In the genomic region with DNA sequence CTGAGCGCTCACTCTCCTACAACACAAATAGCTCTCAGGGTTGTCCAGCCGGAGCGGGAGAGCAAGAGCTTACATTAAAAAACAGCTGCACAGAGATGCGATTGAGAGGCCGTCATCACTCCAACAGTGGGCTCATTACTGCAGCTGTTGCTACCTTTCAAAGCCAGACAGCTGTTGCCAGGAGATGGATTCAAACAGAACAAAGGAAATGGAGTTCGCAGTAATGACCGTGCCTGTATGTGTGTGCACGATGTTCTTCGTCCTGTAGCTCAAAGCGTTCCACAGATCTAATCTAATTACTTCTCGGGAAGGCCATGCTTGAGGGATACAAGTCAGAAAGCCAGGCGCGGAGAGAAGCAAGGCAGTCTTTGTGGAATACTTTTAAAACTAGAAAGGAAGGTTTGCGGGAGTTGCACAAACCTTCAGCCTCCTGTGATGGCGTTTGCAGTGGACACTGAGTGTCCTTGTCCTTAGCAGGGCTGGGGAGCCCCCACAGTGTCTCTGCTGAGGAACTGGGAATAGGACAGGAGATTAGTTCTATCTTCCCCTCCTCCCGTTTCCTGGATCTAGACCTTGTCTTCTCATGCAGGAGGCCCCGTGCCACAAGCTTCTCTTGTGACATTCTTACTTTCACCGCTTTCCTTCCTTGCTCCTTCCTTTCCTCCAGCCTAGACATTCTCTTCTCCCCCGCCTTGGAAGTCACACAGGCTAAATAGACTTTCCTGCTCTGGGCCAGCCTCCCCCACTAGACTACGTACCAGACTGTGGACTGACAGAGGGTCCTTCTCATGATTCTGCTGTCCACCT, we compare ENCODE assay signal across 9 mouse cellular contexts. TPM values are rescaled to one million over a fixed set of nuclear protein-coding genes. Genes with fewer than 3 reads are reported as not detected.
A peak's percentile ranks its signal among the peaks of the same experiment; 100 is the strongest.
DNase-seq lines count a peak whose midpoint lies in the region; ATAC-seq and TF ChIP-seq lines count a peak whose summit lies in the region.
"Had no signal": no experiment of that assay in that cellular context is flagged by ENCODE, and none has a peak within 500 bp of the region (broad histone marks: within the 10 kb centered on the region; RNA-seq: fewer than 3 reads in every experiment).

No protein-coding gene starts in this region.

- ATAC-seq in lung, embryonic 14.5 days (ENCODE audit: insufficient read depth): peak; percentile 76
- peak; percentile 81 for ATAC-seq in hindbrain, embryonic 16.5 days
- no peak for ATAC-seq in granulocyte monocyte progenitor cell, adult 5-6 weeks (replicated peaks; ENCODE audit: poor library complexity, severe bottlenecking)

- TF ChIP-seq CTCF in lung, embryonic 14.5 days (IDR thresholded peaks at IDR 0.05; ENCODE audit: low read depth): no peak

- no peak overlapping the region for H3K9ac ChIP-seq in lung, embryonic 14.5 days
- H3K9ac ChIP-seq in hindbrain, embryonic 16.5 days (ENCODE audit: low read depth, low read length): no peak overlapping the region

- 44% methylated on average over 20 of the region's 20 CpGs for WGBS in lung, embryonic 14.5 days
- WGBS in hindbrain, embryonic 16.5 days: 45% methylated on average over 20 of the region's 20 CpGs

- 0 out of 2 replicates have a peak overlapping the region, but pooled peaks have one; percentile 21 for H3K4me2 ChIP-seq in lung, embryonic 14.5 days
- H3K4me2 ChIP-seq in hindbrain, embryonic 16.5 days (ENCODE audit: low read length): no peak overlapping the region

- peaks cover 6% of the 10 kb centered on the region; the same call in 1 of the 2 replicates for H3K4me1 ChIP-seq in lung, embryonic 14.5 days (ENCODE audit: insufficient read depth)
- no peaks in the 10 kb centered on the region for H3K4me1 ChIP-seq in hindbrain, embryonic 16.5 days (ENCODE audit: control insufficient read depth, insufficient read depth, low read depth, low read length)

- peak; percentile 66 for DNase-seq in lung, embryonic 14.5 days
- no peak for DNase-seq in lung, postnatal 14 days
- DNase-seq in gastrocnemius, postnatal 10 days: peak; percentile 23
- peak; percentile 48 for DNase-seq in skeletal muscle tissue, adult 2 months (ENCODE audit: low read depth, low spot score)
- DNase-seq in urinary bladder, postnatal 25 days (ENCODE audit: low spot score): no peak
- no peak for DNase-seq in adrenal gland, adult 2 months

- peak overlapping the region; percentile 48; the same call in 1 of the 2 replicates for H3K27ac ChIP-seq in lung, embryonic 14.5 days (ENCODE audit: low read depth)
- no peak overlapping the region for H3K27ac ChIP-seq in hindbrain, embryonic 16.5 days (ENCODE audit: low read depth, low read length)

- H3K27me3 ChIP-seq in lung, embryonic 14.5 days (ENCODE audit: insufficient read depth, low read length): no peaks in the 10 kb centered on the region
- H3K27me3 ChIP-seq in hindbrain, embryonic 16.5 days (replicated peaks; ENCODE audit: control insufficient read depth, insufficient read depth, low read length): no peaks in the 10 kb centered on the region

- H3K9me3 ChIP-seq in lung, embryonic 14.5 days (ENCODE audit: low read depth, low read length): no peaks in the 10 kb centered on the region
- H3K9me3 ChIP-seq in hindbrain, embryonic 16.5 days (ENCODE audit: control insufficient read depth, low read length): no peaks in the 10 kb centered on the region

- no peaks in the 10 kb centered on the region for H3K36me3 ChIP-seq in lung, embryonic 14.5 days (ENCODE audit: insufficient read depth)
- no peaks in the 10 kb centered on the region for H3K36me3 ChIP-seq in hindbrain, embryonic 16.5 days (ENCODE audit: control insufficient read depth, insufficient read depth, low read length)

- no peak overlapping the region for H3K4me3 ChIP-seq in lung, embryonic 14.5 days (ENCODE audit: low read depth, low read length)
- H3K4me3 ChIP-seq in hindbrain, embryonic 16.5 days (ENCODE audit: low read length): no peak overlapping the region
- H3K4me3 ChIP-seq: erythroblast, embryonic 14.5 days had no signal

RNA-seq across cellular contexts. Expression of a gene that starts 13.0 kb away (rescaled TPM):
- not detected in 2 replicates for polyA plus RNA-seq in lung, embryonic 14.5 days (2014; fragmentation: Nextera tagmentation; extraction: Ambion mirVana)
- total RNA-seq in gastrocnemius, postnatal 10 days (2021): not detected
- not detected in 2 replicates for polyA plus RNA-seq in hindbrain, embryonic 16.5 days (2015; fragmentation: Nextera tagmentation; extraction: Ambion mirVana)
- total RNA-seq in adrenal gland, adult 2 months (2021): not detected
- not detected in 2 replicates for polyA plus RNA-seq in adrenal gland, adult 2 months (2012; rRNA removed)
- total RNA-seq in granulocyte monocyte progenitor cell, adult 5-6 weeks (2014; fragmentation: Nextera tagmentation): not detected in 2 replicates
- total RNA-seq in granulocyte monocyte progenitor cell, adult 5-6 weeks (2017): not detected in 2 replicates
- polyA plus RNA-seq: erythroblast, embryonic 14.5 days had no signal

RNA-seq across cellular contexts. Expression of a gene that starts 43.9 kb away (rescaled TPM):
- polyA plus RNA-seq in lung, embryonic 14.5 days (2014; fragmentation: Nextera tagmentation; extraction: Ambion mirVana): 15.6 and 16.4 TPM in 2 replicates
- 1 to 10 TPM; 3.9 to 7.2 TPM for total RNA-seq in gastrocnemius, postnatal 10 days (2021)
- 2.1 and 2.4 TPM in 2 replicates for polyA plus RNA-seq in hindbrain, embryonic 16.5 days (2015; fragmentation: Nextera tagmentation; extraction: Ambion mirVana)
- total RNA-seq in adrenal gland, adult 2 months (2021): 1 to 10 TPM in 1 of 2 experiments, under 1 TPM in 1; 0.86 to 1.6 TPM
- polyA plus RNA-seq in adrenal gland, adult 2 months (2012; rRNA removed): not detected in 2 replicates
- total RNA-seq in granulocyte monocyte progenitor cell, adult 5-6 weeks (2014; fragmentation: Nextera tagmentation): 10.7 and 13.0 TPM in 2 replicates
- total RNA-seq in granulocyte monocyte progenitor cell, adult 5-6 weeks (2017): 20.8 and 20.9 TPM in 2 replicates

RNA-seq across cellular contexts. Expression of a gene that starts 44.0 kb away (rescaled TPM):
- 133 and 138 TPM in 2 replicates for polyA plus RNA-seq in lung, embryonic 14.5 days (2014; fragmentation: Nextera tagmentation; extraction: Ambion mirVana)
- 10 to 100 TPM; 47.5 to 55.2 TPM for total RNA-seq in gastrocnemius, postnatal 10 days (2021)
- 92.8 and 99.3 TPM in 2 replicates for polyA plus RNA-seq in hindbrain, embryonic 16.5 days (2015; fragmentation: Nextera tagmentation; extraction: Ambion mirVana)
- total RNA-seq in adrenal gland, adult 2 months (2021): 10 to 100 TPM; 23.3 to 29.0 TPM
- 1.0 and 1.1 TPM in 2 replicates for polyA plus RNA-seq in adrenal gland, adult 2 months (2012; rRNA removed)
- total RNA-seq in granulocyte monocyte progenitor cell, adult 5-6 weeks (2014; fragmentation: Nextera tagmentation): 72.0 and 77.1 TPM in 2 replicates
- 91.5 and 124 TPM in 2 replicates for total RNA-seq in granulocyte monocyte progenitor cell, adult 5-6 weeks (2017)

Comparison
In these comparisons a context has a peak if more than half of its experiments do, and no peak if none do; other contexts are left out.
1. DNase-seq: peak in lung, embryonic 14.5 days (single experiment), gastrocnemius, postnatal 10 days (single experiment) and skeletal muscle tissue, adult 2 months (single experiment); none in lung, postnatal 14 days (single experiment), urinary bladder, postnatal 25 days (single experiment) and adrenal gland, adult 2 months (single experiment).